10 mouse cellular contexts compared by ENCODE assay signal in the genomic region with DNA sequence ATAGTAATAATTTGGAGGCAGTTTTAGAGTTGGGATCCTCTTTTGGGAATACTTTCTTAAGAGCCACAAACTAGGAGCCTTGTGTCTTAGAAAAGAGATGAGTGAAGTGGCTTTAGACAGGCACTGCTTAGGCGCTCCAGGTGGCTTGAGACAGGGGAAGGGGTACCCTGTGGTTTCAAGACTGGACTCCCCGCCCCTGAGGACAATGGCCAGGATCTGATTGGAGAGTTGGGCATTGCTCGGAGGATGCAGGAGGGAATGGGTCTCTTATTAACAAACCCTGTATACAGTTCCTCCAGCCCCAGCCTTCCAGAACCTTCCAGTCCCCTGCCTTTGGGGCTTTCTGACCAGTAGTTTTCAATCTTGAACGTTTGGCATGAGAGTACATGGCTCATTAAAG. TPM values are rescaled to one million over a fixed set of nuclear protein-coding genes. Genes with fewer than 3 reads are reported as not detected.
A peak's percentile ranks its signal among the peaks of the same experiment; 100 is the strongest.
DNase-seq lines count a peak whose midpoint lies in the region; ATAC-seq lines count a peak whose summit lies in the region.
"Had no signal": no experiment of that assay in that cellular context is flagged by ENCODE, and none has a peak within 500 bp of the region (broad histone marks: within the 10 kb centered on the region; RNA-seq: fewer than 3 reads in every experiment).

No protein-coding gene starts in this region.

- WGBS in heart, embryonic 16.5 days = 20% methylated on average over 4 of the region's 4 CpGs
- 3% methylated on average over 4 of the region's 4 CpGs for WGBS in embryonic facial prominence, embryonic 10.5 days
- WGBS in intestine, embryonic 15.5 days = 9% methylated on average over 4 of the region's 4 CpGs

- peak overlapping the region; percentile 92 for H3K27ac ChIP-seq in heart, embryonic 16.5 days (ENCODE audit: low read length)
- H3K27ac ChIP-seq in embryonic facial prominence, embryonic 10.5 days (replicated peaks) = peak overlapping the region; percentile 96
- H3K27ac ChIP-seq in intestine, embryonic 15.5 days = 0 out of 2 replicates have a peak overlapping the region, but pooled peaks have one; percentile 22

- H3K36me3 ChIP-seq in heart, embryonic 16.5 days (ENCODE audit: control insufficient read depth, insufficient read depth) = no peaks in the 10 kb centered on the region
- 0 out of 2 replicates have a peak, but pooled peaks cover 3% of the 10 kb centered on the region for H3K36me3 ChIP-seq in embryonic facial prominence, embryonic 10.5 days (replicated peaks)
- no peaks in the 10 kb centered on the region for H3K36me3 ChIP-seq in intestine, embryonic 15.5 days
- H3K36me3 ChIP-seq: G1E had no signal

- peaks cover 3% of the 10 kb centered on the region; the same call in 1 of the 2 replicates for H3K4me1 ChIP-seq in heart, embryonic 16.5 days (ENCODE audit: control insufficient read depth, insufficient read depth, low read length)
- peaks cover 39% of the 10 kb centered on the region for H3K4me1 ChIP-seq in embryonic facial prominence, embryonic 10.5 days
- 0 out of 2 replicates have a peak, but pooled peaks cover 5% of the 10 kb centered on the region for H3K4me1 ChIP-seq in intestine, embryonic 15.5 days (replicated peaks)

- peak overlapping the region; percentile 69; the same call in 1 of the 2 replicates for H3K4me3 ChIP-seq in heart, embryonic 16.5 days (ENCODE audit: low read length)
- peak overlapping the region; percentile 88 for H3K4me3 ChIP-seq in embryonic facial prominence, embryonic 10.5 days
- peak overlapping the region; percentile 74 for H3K4me3 ChIP-seq in intestine, embryonic 15.5 days (replicated peaks)

- peak overlapping the region; percentile 92 for H3K4me2 ChIP-seq in heart, embryonic 16.5 days (ENCODE audit: low read depth, low read length)
- peak overlapping the region; percentile 98 for H3K4me2 ChIP-seq in intestine, embryonic 15.5 days (replicated peaks)

- no peak for ATAC-seq in heart, embryonic 16.5 days (replicated peaks; ENCODE audit: extremely low read depth, insufficient read depth, low FRiP score)
- no peak for ATAC-seq in intestine, embryonic 15.5 days

- H3K9ac ChIP-seq in heart, embryonic 16.5 days (ENCODE audit: low read length) = peak overlapping the region; percentile 86
- 0 out of 2 replicates have a peak overlapping the region, but pooled peaks have one; percentile 81 for H3K9ac ChIP-seq in intestine, embryonic 15.5 days

- DNase-seq in heart, adult 11 months = no peak
- peak; percentile 50 for DNase-seq in embryonic facial prominence, embryonic 10.5 days (ENCODE audit: low spot score)
- peak; percentile 45 for DNase-seq in neural tube, embryonic 10.5 days (ENCODE audit: extremely low spot score, low spot score)
- DNase-seq in yolk sac, embryonic 10.5 days (ENCODE audit: low spot score) = no peak
- no peak for DNase-seq in ovary, postnatal 10 days (ENCODE audit: low spot score)
- DNase-seq in left cerebral cortex, postnatal 10 days (ENCODE audit: extremely low spot score in 1 of 2, low spot score in 2 of 2) = no peak
- DNase-seq: cerebellum, adult 9-10 months had no signal

- no peaks in the 10 kb centered on the region for H3K27me3 ChIP-seq in heart, embryonic 16.5 days (ENCODE audit: control insufficient read depth, insufficient read depth, low read length)
- peaks cover 8% of the 10 kb centered on the region; the same call in 1 of the 2 replicates for H3K27me3 ChIP-seq in embryonic facial prominence, embryonic 10.5 days (replicated peaks; ENCODE audit: low read depth, poor library complexity, severe bottlenecking)
- peaks cover 3% of the 10 kb centered on the region; the same call in 1 of the 2 replicates for H3K27me3 ChIP-seq in intestine, embryonic 15.5 days (replicated peaks)

- intact Hi-C loops in left cerebral cortex, postnatal 10 days (cut with DNase I) = loop anchor here (5.0 kb wide), 2 partner anchors 41 to 106 kb away; no protein-coding TSS in a partner anchor

- peaks cover 3% of the 10 kb centered on the region; the same call in 1 of the 2 replicates for H3K9me3 ChIP-seq in heart, embryonic 16.5 days (replicated peaks; ENCODE audit: control insufficient read depth, low read length)
- H3K9me3 ChIP-seq in embryonic facial prominence, embryonic 10.5 days = no peaks in the 10 kb centered on the region; the same call in 1 of the 2 replicates
- no peaks in the 10 kb centered on the region for H3K9me3 ChIP-seq in intestine, embryonic 15.5 days
- H3K9me3 ChIP-seq: G1E had no signal

RNA-seq across cellular contexts. Expression of gene Elk3, which starts 0.6 kb away (rescaled TPM):
- 29.3 and 34.2 TPM in 2 replicates for polyA plus RNA-seq in heart, embryonic 16.5 days (2015; fragmentation: Nextera tagmentation; extraction: Ambion mirVana)
- polyA plus RNA-seq in embryonic facial prominence, embryonic 10.5 days (2016; fragmentation: Nextera tagmentation; extraction: Ambion mirVana) = 25.3 and 30.6 TPM in 2 replicates
- polyA plus RNA-seq in intestine, embryonic 15.5 days (2015; fragmentation: Nextera tagmentation; extraction: Ambion mirVana) = 21.9 and 22.3 TPM in 2 replicates
- total RNA-seq in left cerebral cortex, postnatal 10 days (2021) = 10 to 100 TPM; 10.6 to 13.9 TPM
- polyA plus RNA-seq: G1E had no signal

Comparison
In these comparisons a context has a peak if more than half of its experiments do, and no peak if none do; other contexts are left out.
1. H3K27ac ChIP-seq: peak in every context shown above with its lines; median percentile 96 in embryonic facial prominence, embryonic 10.5 days; 92 in heart, embryonic 16.5 days; 22 in intestine, embryonic 15.5 days.
2. DNase-seq: peak in embryonic facial prominence, embryonic 10.5 days (single experiment) and neural tube, embryonic 10.5 days (single experiment); none in heart, adult 11 months (single experiment), yolk sac, embryonic 10.5 days (single experiment), ovary, postnatal 10 days (single experiment) and left cerebral cortex, postnatal 10 days (0 of 2).
3. Peak in every context shown above with its lines, with median percentiles within 50 percentile points of each other: H3K4me3 ChIP-seq.